Mouse (Mus musculus) ES-E14 (cell line): ENCODE results near the gene 9430015G10Rik.

ENCODE experiments used
- CHD2 ChIP-seq: IDR thresholded peaks from 2 replicates; pipeline ENCODE4 v1.6.1; 2014; ENCODE audit warnings: mild to moderate bottlenecking, low read depth, low read length, inconsistent platforms
- MAFK ChIP-seq: IDR thresholded peaks from 2 replicates; pipeline ENCODE4 v1.6.1; 2014; ENCODE audit warnings: mild to moderate bottlenecking, low read depth, low read length, inconsistent platforms; ENCODE audit not compliant: insufficient read depth
- ZC3H11A ChIP-seq: IDR thresholded peaks from 2 replicates; pipeline ENCODE4 v1.6.1; 2012; ENCODE audit warnings: low read depth, mild to moderate bottlenecking, inconsistent platforms, low read length, borderline replicate concordance
- ZNF384 ChIP-seq: IDR thresholded peaks from 2 replicates; pipeline ENCODE4 v1.6.1; 2012; ENCODE audit warnings: low read depth, low read length, inconsistent platforms

- TF ChIP-seq ZNF384, result no peak
- TF ChIP-seq MAFK, result no peak
- no peak for TF ChIP-seq ZC3H11A
- no peak for TF ChIP-seq CHD2
Observed at GRCm38 (mm10) chr4:156070276-156070675, 39.5 kb upstream of the 9430015G10Rik start.
